Mouse (Mus musculus) brain, embryonic 18.5 days (tissue): ENCODE measurements around the gene Olfr263.
A peak's percentile ranks its signal among the peaks of the same experiment; 100 is the strongest.

ENCODE experiments used
- DNase-seq: peaks from one replicate; pipeline ENCODE4 v3.0.0-alpha.2; 2012; ENCODE audit warnings: low read depth, low spot score

The Olfr263 gene

GRCm38 (mm10) chr13:21169657-21170430 lies 40.4 kb downstream of the Olfr263 start:
- no peak for DNase-seq

GRCm38 (mm10) chr13:21170431-21171155 lies 41.2 kb downstream of the Olfr263 start:
- no peak for DNase-seq

GRCm38 (mm10) chr13:21171156-21171530 lies 41.7 kb downstream of the Olfr263 start:
- no peak for DNase-seq

- no peak for DNase-seq
Measured at GRCm38 (mm10) chr13:21171600-21172150, 42.2 kb downstream of the Olfr263 start.

- no peak for DNase-seq
Measured at GRCm38 (mm10) chr13:21172241-21173027, 43.0 kb downstream of the Olfr263 start.

- no peak for DNase-seq
Measured at GRCm38 (mm10) chr13:21173072-21173471, 43.6 kb downstream of the Olfr263 start.

- no peak for DNase-seq
Measured at GRCm38 (mm10) chr13:21176733-21177132, 47.3 kb downstream of the Olfr263 start.

GRCm38 (mm10) chr13:21177657-21178056 lies 48.2 kb downstream of the Olfr263 start:
- DNase-seq = no peak

GRCm38 (mm10) chr13:21178364-21178763 lies 48.9 kb downstream of the Olfr263 start:
- no peak for DNase-seq

GRCm38 (mm10) chr13:21179367-21179723 lies 49.9 kb downstream of the Olfr263 start, which contains the start of gene Trim27:
TSS of gene Trim27 (plus strand) at chr13:21179445.
- DNase-seq = no peak

- peak; percentile 83 for DNase-seq
Measured at GRCm38 (mm10) chr13:21179724-21180550, 50.5 kb downstream of the Olfr263 start.

GRCm38 (mm10) chr13:21180551-21181530 lies 51.4 kb downstream of the Olfr263 start:
- DNase-seq = no peak

GRCm38 (mm10) chr13:21181996-21182395 lies 52.6 kb downstream of the Olfr263 start:
- no peak for DNase-seq

GRCm38 (mm10) chr13:21183066-21183465 lies 53.6 kb downstream of the Olfr263 start:
- DNase-seq = no peak

GRCm38 (mm10) chr13:21183661-21184060 lies 54.2 kb downstream of the Olfr263 start:
- no peak for DNase-seq

GRCm38 (mm10) chr13:21185521-21185920 lies 56.1 kb downstream of the Olfr263 start:
- no peak for DNase-seq
